In genomic region chr6:5109925-5110714, GRCm38 (mm10) we compare ENCODE assay signal across 8 mouse cellular contexts.
DNase-seq lines count a peak whose midpoint lies in the region; ATAC-seq and TF ChIP-seq lines count a peak whose summit lies in the region.

No protein-coding gene starts in this region.

- peaks cover 19% of the 10 kb centered on the region for H3K4me1 ChIP-seq in erythroblast, embryonic 14.5 days (ENCODE audit: control insufficient read depth)
- H3K4me1 ChIP-seq in heart, embryonic 11.5 days (ENCODE audit: control insufficient read depth, insufficient read depth, low read length): peaks cover 16% of the 10 kb centered on the region
- H3K4me1 ChIP-seq in kidney, embryonic 16.5 days (ENCODE audit: insufficient read depth, low read length): peaks cover 21% of the 10 kb centered on the region
- no peaks in the 10 kb centered on the region for H3K4me1 ChIP-seq in liver, adult 2 months (ENCODE audit: control insufficient read depth, insufficient read depth, low read length)

- no peak overlapping the region for H3K27ac ChIP-seq in heart, embryonic 11.5 days (ENCODE audit: low read depth, low read length)
- H3K27ac ChIP-seq in kidney, embryonic 16.5 days (ENCODE audit: low read length): no peak overlapping the region
- no peak overlapping the region for H3K27ac ChIP-seq in liver, adult 2 months (replicated peaks; ENCODE audit: insufficient read depth, low read depth, low read length)

- 0 out of 2 replicates have a peak overlapping the region, but pooled peaks have one; percentile 36 for H3K9ac ChIP-seq in heart, embryonic 11.5 days (ENCODE audit: low read depth, low read length)
- H3K9ac ChIP-seq in kidney, embryonic 16.5 days (replicated peaks; ENCODE audit: low read length): peak overlapping the region; percentile 42
- no peak overlapping the region for H3K9ac ChIP-seq in liver, adult 2 months (ENCODE audit: low read depth, low read length)

- no peak overlapping the region for H3ac ChIP-seq in myocyte (ENCODE audit: control insufficient read depth, insufficient read length)

- no peaks in the 10 kb centered on the region for H3K36me3 ChIP-seq in erythroblast, embryonic 14.5 days (ENCODE audit: control insufficient read depth)
- H3K36me3 ChIP-seq in heart, embryonic 11.5 days (ENCODE audit: control insufficient read depth, insufficient read depth, low read length): peaks cover 6% of the 10 kb centered on the region
- H3K36me3 ChIP-seq in kidney, embryonic 16.5 days (ENCODE audit: insufficient read depth, low read length): no peaks in the 10 kb centered on the region
- H3K36me3 ChIP-seq in liver, adult 2 months (ENCODE audit: control insufficient read depth, insufficient read depth, low read length): no peaks in the 10 kb centered on the region
- no peaks in the 10 kb centered on the region for H3K36me3 ChIP-seq in myocyte (ENCODE audit: control insufficient read depth, insufficient read depth)
- no peaks in the 10 kb centered on the region for H3K36me3 ChIP-seq in splenic B cell, adult 2 months (ENCODE audit: control insufficient read depth, insufficient read depth, low read length, poor library complexity, severe bottlenecking)

- no peaks in the 10 kb centered on the region for H3K79me2 ChIP-seq in liver, adult 2 months (ENCODE audit: control insufficient read depth, insufficient read depth, low read length)
- no peaks in the 10 kb centered on the region for H3K79me2 ChIP-seq in myocyte (ENCODE audit: control insufficient read depth, insufficient read depth)

- WGBS in heart, embryonic 11.5 days (ENCODE audit: insufficient replicate concordance): 7% methylated on average over 18 of the region's 18 CpGs
- 5% methylated on average over 18 of the region's 18 CpGs for WGBS in kidney, embryonic 16.5 days
- WGBS in liver, adult 2 months: 10% methylated on average over 18 of the region's 18 CpGs

- H3K9me3 ChIP-seq in erythroblast, embryonic 14.5 days (ENCODE audit: control insufficient read depth, low read length): peaks cover 9% of the 10 kb centered on the region
- no peaks in the 10 kb centered on the region for H3K9me3 ChIP-seq in heart, embryonic 11.5 days (replicated peaks; ENCODE audit: control insufficient read depth, low read length)
- H3K9me3 ChIP-seq in kidney, embryonic 16.5 days (ENCODE audit: low read length): no peaks in the 10 kb centered on the region

- ATAC-seq in heart, embryonic 11.5 days (replicated peaks; ENCODE audit: insufficient number of reproducible peaks, low FRiP score, low TSS enrichment): peak; percentile 94
- peak; percentile 98 for ATAC-seq in kidney, embryonic 16.5 days (ENCODE audit: low FRiP score, low TSS enrichment)

- H3K4me2 ChIP-seq in heart, embryonic 11.5 days: peak overlapping the region; percentile 58
- H3K4me2 ChIP-seq in kidney, embryonic 16.5 days (replicated peaks; ENCODE audit: low read depth, low read length): peak overlapping the region; percentile 56
- H3K4me2 ChIP-seq in myocyte (ENCODE audit: low read depth): peak overlapping the region; percentile 47

- DNase-seq in A20 (ENCODE audit: low read depth, low spot score): peak; percentile 74
- DNase-seq in brain, adult 2 months (ENCODE audit: low read depth, low spot score): peak; percentile 96
- DNase-seq in liver, adult 2 months (ENCODE audit: extremely low read depth, low read depth, low spot score): peak; percentile 58
- DNase-seq in splenic B cell, adult 2 months (ENCODE audit: low read depth, low spot score): peak; percentile 77

- no peaks in the 10 kb centered on the region for H3K27me3 ChIP-seq in erythroblast, embryonic 14.5 days (ENCODE audit: control insufficient read depth)
- H3K27me3 ChIP-seq in heart, embryonic 11.5 days (ENCODE audit: control insufficient read depth, insufficient read depth, low read length): no peaks in the 10 kb centered on the region
- no peaks in the 10 kb centered on the region for H3K27me3 ChIP-seq in kidney, embryonic 16.5 days (ENCODE audit: insufficient read depth, low read length)
- no peaks in the 10 kb centered on the region for H3K27me3 ChIP-seq in liver, adult 2 months (ENCODE audit: control insufficient read depth, insufficient read depth, low read length)
- H3K27me3 ChIP-seq in myocyte (ENCODE audit: control insufficient read depth, insufficient read depth, insufficient read length): no peaks in the 10 kb centered on the region
- H3K27me3 ChIP-seq in splenic B cell, adult 2 months (ENCODE audit: control insufficient read depth, insufficient read depth, low read length, poor library complexity, severe bottlenecking): no peaks in the 10 kb centered on the region

- peak; percentile 100 for TF ChIP-seq CTCF in liver, adult 2 months (IDR thresholded peaks at IDR 0.05; ENCODE audit: low read depth, low read length)

- H3K4me3 ChIP-seq in erythroblast, embryonic 14.5 days (replicated peaks): peak overlapping the region; percentile 36
- peak overlapping the region; percentile 39 for H3K4me3 ChIP-seq in heart, embryonic 11.5 days (ENCODE audit: low read depth, low read length)
- H3K4me3 ChIP-seq in kidney, embryonic 16.5 days (ENCODE audit: low read length): peak overlapping the region; percentile 33
- no peak overlapping the region for H3K4me3 ChIP-seq in liver, adult 2 months (ENCODE audit: insufficient read depth, low read depth, low read length)
- peak overlapping the region; percentile 3 for H3K4me3 ChIP-seq in myocyte

- TF ChIP-seq POLR2A in liver, adult 2 months (IDR thresholded peaks at IDR 0.05; ENCODE audit: extremely low read depth, insufficient read depth, low read length): no peak
- no peak for TF ChIP-seq POLR2A in myocyte (IDR thresholded peaks at IDR 0.05; ENCODE audit: insufficient read length, low read depth)

TF ChIP-seq in myocyte, 11 proteins besides CTCF, POLR2A, EP300 and RAD21:
- TF ChIP-seq MYOG (IDR thresholded peaks at IDR 0.05; ENCODE audit: control insufficient read depth in 1 of 3, insufficient read depth in 1 of 3, insufficient read length in 2 of 3, low read depth in 2 of 3): no peak
- TF ChIP-seq E2F4 (IDR thresholded peaks at IDR 0.05; ENCODE audit: insufficient read depth): no peak
- TF ChIP-seq TCF3 (IDR thresholded peaks at IDR 0.05; ENCODE audit: insufficient read length, low read depth): no peak
- TF ChIP-seq USF1 (IDR thresholded peaks at IDR 0.05; ENCODE audit: low read depth): no peak
- no peak for TF ChIP-seq REST (IDR thresholded peaks at IDR 0.05; ENCODE audit: insufficient read depth, insufficient read length)
- no peak for TF ChIP-seq TCF12 (IDR thresholded peaks at IDR 0.05; ENCODE audit: insufficient read depth, poor library complexity, severe bottlenecking)
- no peak for TF ChIP-seq POLR2AphosphoS2 (IDR thresholded peaks at IDR 0.05; ENCODE audit: insufficient read length, low read depth)
- TF ChIP-seq SRF (IDR thresholded peaks at IDR 0.05; ENCODE audit: control insufficient read depth, insufficient read length, low read depth): no peak
- TF ChIP-seq MAX (IDR thresholded peaks at IDR 0.05; ENCODE audit: low read depth): no peak
- no peak for TF ChIP-seq MYOD1 (IDR thresholded peaks at IDR 0.05; ENCODE audit: control insufficient read depth in 1 of 3, insufficient read length in 2 of 3, low read depth in 2 of 3)
- no peak for TF ChIP-seq CEBPB (IDR thresholded peaks at IDR 0.05; ENCODE audit: insufficient read depth, poor library complexity, severe bottlenecking)
